Mouse (Mus musculus) thymus, adult 2 months (tissue): Measurements from ENCODE around the gene Raet1e.
"Not testable (repeated sequence)": the region's sequence is repeated elsewhere in the genome, so short reads cannot be mapped to it uniquely, and the experiment has no call there.

ENCODE experiments used
- CTCF ChIP-seq: fragments of 200-500 bp; IDR thresholded peaks from 2 replicates; pipeline ENCODE4 v1.5.1; 2012; ENCODE audit warnings: mild to moderate bottlenecking, control low read depth, low read length, moderate library complexity, borderline replicate concordance; ENCODE audit not compliant: control insufficient read depth, poor library complexity, insufficient read depth; ENCODE audit errors: extremely low read depth
- POLR2A ChIP-seq: fragments of 200-500 bp; IDR thresholded peaks from 2 replicates; pipeline ENCODE4 v1.6.1; 2012; ENCODE audit warnings: mild to moderate bottlenecking, low read length, control low read depth, moderate library complexity; ENCODE audit not compliant: control insufficient read depth, poor library complexity, insufficient read depth; ENCODE audit errors: extremely low read depth

DNA sequence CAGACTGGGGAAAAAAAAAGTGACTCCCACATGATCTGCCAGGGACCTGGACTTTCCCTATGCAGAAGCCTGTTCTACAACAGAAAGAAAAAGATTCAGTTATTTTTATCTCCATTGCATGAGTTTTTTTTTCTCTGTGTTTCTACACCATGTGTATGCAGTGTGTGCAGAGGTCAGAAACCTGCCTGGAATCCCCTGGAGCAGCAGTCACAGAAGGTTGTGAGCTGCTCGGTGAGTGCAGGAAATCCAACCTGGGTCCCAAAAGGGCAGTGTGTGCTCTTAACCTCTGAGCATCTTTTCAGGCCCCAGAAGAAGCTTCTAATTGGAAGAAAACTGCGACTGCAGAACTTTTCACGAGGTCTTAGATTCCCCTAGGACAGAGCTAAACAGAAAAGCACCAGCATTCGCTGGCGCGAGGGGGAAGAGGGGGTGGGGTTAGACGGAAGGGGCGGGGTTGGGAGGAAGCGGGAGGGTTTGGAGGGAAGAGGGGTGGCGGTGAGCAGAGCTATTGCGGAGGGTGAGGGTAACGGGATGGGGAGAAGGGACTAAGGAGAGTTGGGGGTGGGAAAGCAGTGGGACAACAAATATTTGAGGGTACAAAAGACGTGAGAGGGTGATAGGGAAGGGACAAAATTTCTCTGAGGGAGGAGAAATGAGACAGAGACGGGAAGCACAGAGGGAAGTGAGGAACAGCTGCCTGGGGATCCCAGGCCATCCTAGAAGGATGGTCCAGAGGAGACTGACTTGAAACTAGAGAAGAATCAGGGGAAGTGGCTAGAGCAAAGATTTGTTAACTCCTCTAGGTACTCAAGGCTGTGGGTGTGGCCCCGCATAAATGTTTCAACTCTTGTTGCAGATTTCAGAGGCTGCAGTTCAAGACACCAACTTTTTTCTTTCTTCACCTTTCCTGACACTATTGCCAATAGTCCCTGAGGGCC, 203.3 kb downstream of the Raet1e start:
- TF ChIP-seq POLR2A, CTCF: not testable (repeated sequence)
